Mouse (Mus musculus): ENCODE measurements at regions not wholly inside any gene's neighbourhood (a gene's known extent, or its start where the extent isn't known, plus 50 kb on each side); places are given as distances from the start of the nearest gene placed in this dataset.
"Not testable (repeated sequence)": the region's sequence is repeated elsewhere in the genome, so short reads cannot be mapped to it uniquely, and the experiment has no call there.

DNA sequence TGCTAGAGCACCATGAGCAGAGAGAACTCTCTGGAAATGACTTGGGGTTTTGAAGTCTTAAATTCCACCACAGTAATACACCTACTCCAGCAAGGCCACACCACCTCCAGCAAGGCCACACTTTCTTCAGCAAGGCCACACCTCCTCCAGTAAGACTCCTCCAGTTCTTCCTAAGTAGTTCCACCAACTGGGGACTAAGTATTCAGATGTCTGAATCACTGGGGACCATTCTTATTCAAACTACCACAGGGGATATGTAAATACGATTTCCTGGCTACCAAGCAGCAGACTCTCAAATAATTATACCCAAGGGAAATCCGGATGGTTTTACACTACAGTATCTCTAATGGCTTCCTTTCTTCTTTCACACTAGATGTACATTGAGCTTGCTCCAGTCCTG lies 598.7 kb upstream of the Igfbp3 start:
- no peak for DNase-seq (ENCODE audit: low read depth, low spot score)

DNA sequence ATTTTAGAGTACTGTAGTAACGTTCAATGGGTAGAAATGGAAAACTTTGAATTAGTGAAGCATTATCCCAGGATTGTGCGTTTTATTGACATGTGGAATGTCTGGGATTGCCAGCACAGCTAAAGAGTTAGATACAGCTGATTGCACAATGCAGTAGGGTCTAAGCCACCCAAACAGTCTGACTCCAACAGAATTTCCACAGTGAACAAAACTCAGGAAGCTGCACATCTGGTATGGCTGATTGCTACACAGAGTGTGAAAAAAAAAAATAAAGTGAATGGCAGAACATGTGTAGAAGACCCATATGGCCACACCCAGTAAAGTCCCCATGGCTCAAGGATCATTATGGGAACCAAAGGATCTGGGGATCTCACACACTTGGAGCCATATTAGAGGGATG lies 596.0 kb upstream of the Igfbp3 start:
- DNase-seq (ENCODE audit: low read depth, low spot score) = no peak

DNA sequence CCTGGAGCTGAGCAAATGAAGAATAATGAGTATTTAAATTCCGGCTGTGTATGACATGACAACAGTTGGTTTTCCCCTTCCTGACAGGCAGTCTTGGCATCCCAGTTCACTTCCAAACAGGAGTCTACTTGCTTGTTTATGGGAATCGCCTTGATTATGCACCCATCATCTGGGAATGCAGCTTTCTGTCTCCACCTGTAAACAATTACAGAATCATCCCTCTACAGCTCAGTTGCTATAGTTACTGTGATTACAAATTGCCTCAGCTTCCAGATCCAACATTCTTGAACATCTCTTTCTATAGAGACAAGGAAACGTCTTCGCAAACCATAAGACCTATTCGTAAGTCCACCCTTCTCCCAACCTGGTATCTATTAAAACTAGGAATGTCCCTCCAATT lies 582.6 kb upstream of the Igfbp3 start:
- DNase-seq (ENCODE audit: low read depth, low spot score) = no peak

DNA sequence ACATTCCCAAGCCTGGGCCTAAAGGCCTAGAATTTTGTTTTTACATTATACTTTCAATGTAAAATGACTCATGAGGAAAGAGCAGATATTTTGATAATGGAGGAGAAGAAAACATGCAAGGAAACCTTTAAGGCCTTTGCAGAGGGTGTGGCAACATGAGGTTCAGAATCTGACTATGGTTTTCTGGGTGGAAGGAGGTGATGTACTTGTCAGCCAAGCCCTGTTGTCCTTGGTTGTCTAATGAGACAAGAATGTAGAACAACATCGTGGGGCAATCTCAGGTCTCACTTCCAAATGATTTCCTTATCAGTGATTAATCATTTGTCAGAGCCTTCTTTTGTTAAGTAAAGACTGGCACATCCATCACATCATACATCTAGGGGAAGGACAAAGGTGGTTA lies 580.5 kb upstream of the Igfbp3 start:
- DNase-seq (ENCODE audit: low read depth, low spot score) = no peak

DNA sequence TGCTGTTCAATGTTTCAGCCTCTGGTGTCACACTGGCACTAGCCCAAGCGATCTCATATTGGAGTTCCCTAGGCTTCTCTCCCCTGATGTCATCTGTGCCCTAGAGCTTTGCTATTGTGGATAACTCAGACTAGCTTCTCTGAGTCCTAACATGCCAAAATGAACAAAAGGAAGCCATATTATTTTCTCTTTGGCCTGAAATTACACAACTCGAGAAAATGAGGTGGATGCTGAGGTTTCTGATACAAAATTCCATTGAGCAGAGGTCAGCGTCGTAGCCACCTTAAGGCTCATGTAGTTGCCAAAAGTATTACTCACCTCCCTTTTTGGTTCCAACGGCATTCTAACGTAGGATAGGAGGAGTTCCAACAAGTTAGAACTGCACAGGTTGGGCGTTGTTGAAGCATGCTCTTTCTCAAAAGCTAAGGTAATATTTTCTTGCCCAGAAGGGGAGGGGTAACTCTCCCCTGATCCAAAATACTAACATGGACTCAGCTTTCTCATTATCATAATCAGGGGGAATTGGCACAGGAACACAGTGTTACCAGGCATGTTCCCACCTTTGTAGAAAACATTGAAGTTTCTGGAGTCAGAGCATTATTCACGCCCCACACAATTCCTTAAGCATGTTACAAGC lies 566.9 kb upstream of the Igfbp3 start:
- DNase-seq (ENCODE audit: low read depth, low spot score) = no peak

DNA sequence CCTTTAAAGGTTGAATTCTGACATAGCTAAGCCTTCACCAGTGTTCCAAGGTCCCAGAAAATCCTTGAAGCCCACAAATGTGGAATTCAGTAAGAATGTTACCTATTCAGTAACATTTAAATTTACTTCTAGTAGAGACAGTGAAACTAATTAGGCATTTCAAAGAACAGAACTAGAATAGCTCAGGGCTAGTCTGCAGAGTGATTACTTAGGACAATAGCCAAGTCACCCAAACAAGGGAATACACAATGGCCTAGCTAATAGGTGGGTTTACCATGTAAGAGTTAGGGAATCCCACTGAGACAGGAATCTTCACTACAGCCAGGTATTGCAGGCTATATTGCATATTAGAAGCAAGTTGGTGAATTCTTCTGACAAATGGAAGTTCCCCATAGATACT lies 561.6 kb upstream of the Igfbp3 start:
- DNase-seq (ENCODE audit: low read depth, low spot score) = not testable (repeated sequence)

DNA sequence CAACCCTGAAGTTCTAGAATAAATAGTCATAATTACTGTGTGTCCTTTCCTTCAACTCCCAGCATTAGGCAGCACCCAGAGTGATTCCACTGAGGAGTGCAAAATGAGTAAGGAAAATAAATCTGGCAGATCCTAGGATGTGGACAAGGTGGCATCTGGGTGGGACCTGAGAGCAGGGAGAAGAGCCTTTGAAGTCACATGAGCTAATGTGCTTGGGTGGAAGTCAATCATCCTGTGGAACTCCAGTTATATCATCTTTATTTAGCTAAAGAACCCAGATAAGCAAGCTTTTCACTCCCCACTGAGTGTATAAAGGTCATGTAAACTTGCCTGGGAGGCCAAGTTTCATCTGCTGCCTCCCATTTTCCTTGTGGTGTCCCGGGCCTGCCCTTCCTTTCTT lies 551.6 kb upstream of the Igfbp3 start:
- DNase-seq (ENCODE audit: low read depth, low spot score) = no peak

DNA sequence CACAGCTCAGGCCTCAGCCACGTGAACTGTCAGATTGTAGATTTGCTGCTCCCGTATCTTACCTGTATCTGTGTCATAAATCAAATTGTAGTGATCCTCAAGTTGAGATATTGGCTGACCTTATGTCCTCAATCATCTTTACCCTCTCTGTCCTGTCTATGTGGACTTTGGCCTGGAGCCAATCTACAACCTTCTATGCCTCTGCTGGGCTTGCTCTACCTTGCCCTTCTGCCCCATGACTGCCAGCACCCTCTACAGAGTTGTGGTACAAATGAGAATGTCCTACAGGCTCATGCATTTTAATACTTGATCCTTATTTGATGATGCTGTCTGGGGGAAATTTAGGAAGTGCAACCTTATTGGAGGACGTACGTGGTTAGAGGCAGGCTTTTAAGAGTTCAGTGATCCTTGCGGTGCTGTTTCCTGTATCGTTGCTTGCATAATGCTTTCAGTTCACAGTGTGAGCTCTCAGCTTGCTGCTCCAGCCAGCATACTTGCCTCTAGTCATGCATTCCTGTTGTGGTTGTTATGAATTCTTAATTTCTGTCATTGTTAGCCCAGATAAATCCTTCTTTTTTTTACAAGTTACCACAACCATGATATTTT lies 545.2 kb upstream of the Igfbp3 start:
- DNase-seq (ENCODE audit: low read depth, low spot score) = no peak
